Mouse (Mus musculus) stomach, postnatal 0 days (tissue): Measurements from ENCODE around the gene Lman2. TPM values are rescaled to one million over a fixed set of nuclear protein-coding genes. Genes with fewer than 3 reads are reported as not detected.

Experiments
- ATAC-seq: fragments of 200-750 bp; cut with Nextera tagmentation; 2 replicates; pipeline ENCODE4 v1.8.0; 2017; ENCODE audit not compliant: low FRiP score, low TSS enrichment
- DNase-seq: peaks from one replicate; pipeline ENCODE4 v3.0.0-alpha.2; 2016; ENCODE audit warnings: low spot score
- H3K27ac ChIP-seq: fragments of 300-500 bp; sonication (generic); replicated peaks from 2 replicates; pipeline ENCODE4 v1.5.1; 2014; ENCODE audit warnings: mild to moderate bottlenecking, control low read depth
- H3K27me3 ChIP-seq: fragments of 300-500 bp; sonication (generic); 2 replicates; pipeline ENCODE4 v1.6.1; 2014; ENCODE audit warnings: low read length; ENCODE audit not compliant: control insufficient read depth, insufficient read depth
- H3K36me3 ChIP-seq: fragments of 300-500 bp; sonication (generic); 2 replicates; pipeline ENCODE4 v1.6.1; 2014; ENCODE audit warnings: low read length, mixed read lengths; ENCODE audit not compliant: control insufficient read depth, insufficient read depth
- H3K4me1 ChIP-seq: fragments of 300-500 bp; sonication (generic); replicated peaks from 2 replicates; pipeline ENCODE4 v1.6.1; 2014; ENCODE audit warnings: antibody characterized with exemption; ENCODE audit not compliant: control insufficient read depth, insufficient read depth
- H3K4me2 ChIP-seq: fragments of 300-500 bp; sonication (generic); replicated peaks from 2 replicates; pipeline ENCODE4 v1.6.1; 2014; ENCODE audit warnings: low read depth, mild to moderate bottlenecking, control low read depth, moderate library complexity
- H3K4me3 ChIP-seq: fragments of 300-500 bp; sonication (generic); 2 replicates; pipeline ENCODE4 v1.5.1; 2014; ENCODE audit warnings: low read depth, low read length, control low read depth
- H3K9ac ChIP-seq: fragments of 300-500 bp; sonication (generic); 2 replicates; pipeline ENCODE4 v1.6.1; 2014; ENCODE audit warnings: mild to moderate bottlenecking, low read length, control low read depth, mixed read lengths
- H3K9me3 ChIP-seq: fragments of 300-500 bp; sonication (generic); 2 replicates; pipeline ENCODE4 v1.6.1; 2016; ENCODE audit warnings: low read length; ENCODE audit not compliant: control insufficient read depth
- CTCF ChIP-seq: IDR thresholded peaks from 2 replicates; pipeline ENCODE4 v1.5.1; 2016; ENCODE audit warnings: antibody characterized with exemption, low read depth, mild to moderate bottlenecking, moderate library complexity
- EP300 ChIP-seq: optimal IDR thresholded peaks from 2 replicates; pipeline ENCODE3; 2016; ENCODE audit warnings: antibody characterized with exemption
- WGBS: fragments of 180-500 bp; shearing (Covaris S2); extraction: QIAGEN DNeasy Blood & Tissue Kit; methylation state at CpG from one replicate; pipeline ENCODE4 v1.1.7; 2014; 5-methylcytosine and 5-hydroxymethylcytosine counted together
- polyA plus RNA-seq: library from polyadenylated mRNA; unstranded; fragments of >200 nt; fragmentation: Nextera tagmentation; extraction: Ambion mirVana; gene quantifications from 2 replicates; pipeline ENCODE4 v1.2.1, GENCODE M21; 2015

Lman2 gene
- polyA plus RNA-seq, 1 experiment from 2014 or later: 73.7 TPM

GRCm38 (mm10) chr13:55404853-55405782 lies 42.5 kb upstream of the Lman2 start:
- no peaks in the 10 kb centered on the region for H3K36me3 ChIP-seq
- TF ChIP-seq EP300 (no peak), CTCF (peak; percentile 95)
- no peak overlapping the region for H3K27ac ChIP-seq
- H3K9me3 ChIP-seq: no peaks in the 10 kb centered on the region
- no peak overlapping the region for H3K4me2 ChIP-seq
- DNase-seq (peak; percentile 69), ATAC-seq (peak; percentile 76)
- H3K9ac ChIP-seq: no peak overlapping the region
- H3K4me1 ChIP-seq: 0 out of 2 replicates have a peak, but pooled peaks cover 3% of the 10 kb centered on the region
- no peak overlapping the region for H3K4me3 ChIP-seq
- H3K27me3 ChIP-seq: no peaks in the 10 kb centered on the region
- WGBS: 8% methylated on average over 11 of the region's 11 CpGs

- no peak for ATAC-seq
- Histone ChIP-seq H3K4me3 (no peak overlapping the region), H3K9me3 (no peaks in the 10 kb centered on the region), H3K27me3 (no peaks in the 10 kb centered on the region), H3K27ac (0 out of 2 replicates have a peak overlapping the region, but pooled peaks have one; percentile 49), H3K36me3 (no peaks in the 10 kb centered on the region), H3K4me1 (0 out of 2 replicates have a peak, but pooled peaks cover 3% of the 10 kb centered on the region), H3K4me2 (no peak overlapping the region), H3K9ac (no peak overlapping the region)
- 61% methylated on average over 15 of the region's 15 CpGs for WGBS
- TF ChIP-seq CTCF (no peak), EP300 (no peak)
- DNase-seq: no peak
These were observed 41.6 kb upstream of the Lman2 start for GRCm38 (mm10) chr13:55403935-55404852.

- H3K9me3 ChIP-seq: no peaks in the 10 kb centered on the region
- no peak overlapping the region for H3K4me3 ChIP-seq
- H3K9ac ChIP-seq: no peak overlapping the region
- ATAC-seq (no peak), DNase-seq (no peak)
- H3K4me2 ChIP-seq: no peak overlapping the region
- WGBS: 71% methylated on average over 7 of the region's 7 CpGs
- TF ChIP-seq CTCF: no peak
- no peak for TF ChIP-seq EP300
- no peaks in the 10 kb centered on the region for H3K36me3 ChIP-seq
- no peaks in the 10 kb centered on the region for H3K27me3 ChIP-seq
- H3K4me1 ChIP-seq: 0 out of 2 replicates have a peak, but pooled peaks cover 3% of the 10 kb centered on the region
- H3K27ac ChIP-seq: no peak overlapping the region
These were observed 40.7 kb upstream of the Lman2 start for GRCm38 (mm10) chr13:55403266-55403665.

GRCm38 (mm10) chr13:55400039-55400346 lies 37.4 kb upstream of the Lman2 start:
- no peak overlapping the region for H3K4me3 ChIP-seq
- no peaks in the 10 kb centered on the region for H3K9me3 ChIP-seq
- TF ChIP-seq EP300 (no peak), CTCF (no peak)
- H3K27me3 ChIP-seq: no peaks in the 10 kb centered on the region
- 55% methylated on average over 1 of the region's 1 CpGs for WGBS
- no peak overlapping the region for H3K4me2 ChIP-seq
- no peak overlapping the region for H3K9ac ChIP-seq
- H3K27ac ChIP-seq: no peak overlapping the region
- 0 out of 2 replicates have a peak, but pooled peaks have one; percentile 18 for ATAC-seq
- no peaks in the 10 kb centered on the region for H3K36me3 ChIP-seq
- DNase-seq: no peak
- H3K4me1 ChIP-seq: 0 out of 2 replicates have a peak, but pooled peaks cover 3% of the 10 kb centered on the region

- ATAC-seq: peak; percentile 15; the same call in 1 of the 2 replicates
These were observed 36.9 kb upstream of the Lman2 start for GRCm38 (mm10) chr13:55399300-55400038.

More at GRCm38 (mm10) chr13:55399300-55400038, 36.9 kb upstream of the Lman2 start:
- Histone ChIP-seq H3K9ac (no peak overlapping the region), H3K36me3 (no peaks in the 10 kb centered on the region), H3K27ac (no peak overlapping the region), H3K4me2 (no peak overlapping the region), H3K4me1 (0 out of 2 replicates have a peak, but pooled peaks cover 3% of the 10 kb centered on the region), H3K4me3 (no peak overlapping the region), H3K9me3 (no peaks in the 10 kb centered on the region), H3K27me3 (no peaks in the 10 kb centered on the region)
- 49% methylated on average over 5 of the region's 5 CpGs for WGBS
- no peak for TF ChIP-seq CTCF
- no peak for TF ChIP-seq EP300
- DNase-seq: no peak
